Mouse (Mus musculus) E14TG2a.4 (cell line): ENCODE data around the gene Dync1i2.
A peak's percentile ranks its signal among the peaks of the same experiment; 100 is the strongest.

Experiments used
- CTCF ChIP-seq: conservative IDR thresholded peaks from 2 replicates; pipeline ENCODE4 v1.5.1; 2014; ENCODE audit warnings: low read length
- POU5F1 ChIP-seq: IDR thresholded peaks from 2 replicates; pipeline ENCODE4 v1.6.1; 2014; ENCODE audit warnings: low read length, borderline replicate concordance

DNA sequence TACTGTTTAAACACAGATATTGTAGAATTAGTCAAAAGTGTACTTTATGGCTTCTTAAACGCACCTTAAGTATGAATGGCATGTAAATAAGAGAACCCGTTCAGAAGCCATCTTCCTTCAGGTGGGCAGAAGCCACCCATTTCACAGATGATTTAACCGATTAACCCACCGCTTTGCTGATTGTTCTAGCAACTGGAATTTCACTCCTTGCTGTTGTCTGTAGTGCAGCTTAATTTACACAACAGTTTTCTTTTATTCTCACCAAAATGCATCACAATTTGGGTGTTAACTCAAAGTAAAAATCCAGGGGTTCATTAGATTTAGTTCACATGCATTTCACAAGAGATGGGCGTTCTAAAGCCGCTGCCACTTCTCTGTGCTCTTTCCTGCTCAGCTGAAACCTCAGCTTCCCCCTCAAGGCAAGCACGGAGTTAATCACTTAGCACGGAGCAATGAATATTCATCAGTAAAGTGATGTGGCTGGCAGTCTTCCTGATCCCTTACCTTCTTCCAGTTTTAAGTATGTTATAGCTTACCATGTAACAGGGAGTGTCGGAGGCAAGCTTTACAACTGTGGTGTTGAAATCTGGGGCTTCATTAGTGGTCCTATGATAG, 31.7 kb downstream of the Dync1i2 start:
- TF ChIP-seq CTCF (no peak), POU5F1 (peak; percentile 98)
